Mouse (Mus musculus) embryo, embryonic 11 days (tissue): ENCODE measurements at regions not wholly inside any gene's neighbourhood (a gene's known extent, or its start where the extent isn't known, plus 50 kb on each side); places are given as distances from the start of the nearest gene placed in this dataset.

Source experiments
- DNase-seq: peaks from one replicate; pipeline ENCODE4 v3.0.0-alpha.2; 2015

- DNase-seq = no peak
These were observed 55.4 kb upstream of the Chd6 start for GRCm38 (mm10) chr2:161164320-161164719.
